Mouse (Mus musculus): ENCODE data around the gene U2af1l4. TPM values are rescaled to one million over a fixed set of nuclear protein-coding genes. Genes with fewer than 3 reads are reported as not detected.
A peak's percentile ranks its signal among the peaks of the same experiment; 100 is the strongest.

Gene U2af1l4
- 72.3 TPM for polyA plus RNA-seq (2012; fragmentation: generic; extraction: Trizol)

- H3K4me2 ChIP-seq (ENCODE audit: low read depth): peak within 1 kb of the TSS; percentile 81
- TF ChIP-seq SRF (IDR thresholded peaks at IDR 0.05; ENCODE audit: control insufficient read depth, insufficient read length, low read depth): no peak
- TF ChIP-seq REST (IDR thresholded peaks at IDR 0.05; ENCODE audit: insufficient read depth, insufficient read length): no peak
- TF ChIP-seq POLR2A (IDR thresholded peaks at IDR 0.05; ENCODE audit: insufficient read length, low read depth): peak; percentile 27
- peaks cover 18% of the 10 kb centered on the region for H3K79me2 ChIP-seq (ENCODE audit: control insufficient read depth, insufficient read depth)
- peak within 1 kb of the TSS; percentile 50 for H3ac ChIP-seq (ENCODE audit: control insufficient read depth, insufficient read length)
- H3K27me3 ChIP-seq (ENCODE audit: control insufficient read depth, insufficient read depth, insufficient read length): no peaks in the 10 kb centered on the region
- peak within 1 kb of the TSS; percentile 86 for H3K4me3 ChIP-seq
- peaks cover 2% of the 10 kb centered on the region for H3K36me3 ChIP-seq (ENCODE audit: control insufficient read depth, insufficient read depth)
These were observed at the start of gene U2af1l4, which contains the start of the genes Gm49396 and Psenen for GRCm38 (mm10) chr7:30563117-30563905. TSS of gene U2af1l4 (plus strand) at chr7:30563301. TSS of gene Gm49396 (plus strand) at chr7:30563344. TSS of gene Psenen (minus strand) at chr7:30563627.

- TF ChIP-seq REST (IDR thresholded peaks at IDR 0.05; ENCODE audit: insufficient read depth, insufficient read length): no peak
- TF ChIP-seq TCF12 (IDR thresholded peaks at IDR 0.05; ENCODE audit: insufficient read depth, poor library complexity, severe bottlenecking): no peak
- TF ChIP-seq CEBPB (IDR thresholded peaks at IDR 0.05; ENCODE audit: insufficient read depth, poor library complexity, severe bottlenecking): no peak
- TF ChIP-seq MYOD1 (IDR thresholded peaks at IDR 0.05; ENCODE audit: control insufficient read depth in 1 of 3, insufficient read length in 2 of 3, low read depth in 2 of 3): no peak
- no peak for TF ChIP-seq USF1 (IDR thresholded peaks at IDR 0.05; ENCODE audit: low read depth)
- TF ChIP-seq TCF3 (IDR thresholded peaks at IDR 0.05; ENCODE audit: insufficient read length, low read depth): no peak
- no peak for TF ChIP-seq E2F4 (IDR thresholded peaks at IDR 0.05; ENCODE audit: insufficient read depth)
- TF ChIP-seq POLR2A (IDR thresholded peaks at IDR 0.05; ENCODE audit: insufficient read length, low read depth): no peak
- TF ChIP-seq POLR2AphosphoS2 (IDR thresholded peaks at IDR 0.05; ENCODE audit: insufficient read length, low read depth): no peak
- TF ChIP-seq MYOG (IDR thresholded peaks at IDR 0.05; ENCODE audit: control insufficient read depth in 1 of 3, insufficient read depth in 1 of 3, insufficient read length in 2 of 3, low read depth in 2 of 3): no peak
- TF ChIP-seq MAX (IDR thresholded peaks at IDR 0.05; ENCODE audit: low read depth): no peak
- TF ChIP-seq SRF (IDR thresholded peaks at IDR 0.05; ENCODE audit: control insufficient read depth, insufficient read length, low read depth): no peak
- no peak overlapping the region for H3K4me2 ChIP-seq (ENCODE audit: low read depth)
These were observed 47.9 kb upstream of the U2af1l4 start for GRCm38 (mm10) chr7:30515003-30515760.

GRCm38 (mm10) chr7:30518325-30518724 is 44.8 kb upstream of the U2af1l4 start:
- TF ChIP-seq MAX (IDR thresholded peaks at IDR 0.05; ENCODE audit: low read depth) (no peak), TCF12 (IDR thresholded peaks at IDR 0.05; ENCODE audit: insufficient read depth, poor library complexity, severe bottlenecking) (no peak), CEBPB (IDR thresholded peaks at IDR 0.05; ENCODE audit: insufficient read depth, poor library complexity, severe bottlenecking) (no peak), POLR2A (IDR thresholded peaks at IDR 0.05; ENCODE audit: insufficient read length, low read depth) (no peak), REST (IDR thresholded peaks at IDR 0.05; ENCODE audit: insufficient read depth, insufficient read length) (no peak), MYOG (IDR thresholded peaks at IDR 0.05; ENCODE audit: control insufficient read depth in 1 of 3, insufficient read depth in 1 of 3, insufficient read length in 2 of 3, low read depth in 2 of 3) (no peak), POLR2AphosphoS2 (IDR thresholded peaks at IDR 0.05; ENCODE audit: insufficient read length, low read depth) (no peak), SRF (IDR thresholded peaks at IDR 0.05; ENCODE audit: control insufficient read depth, insufficient read length, low read depth) (no peak), TCF3 (IDR thresholded peaks at IDR 0.05; ENCODE audit: insufficient read length, low read depth) (no peak), E2F4 (IDR thresholded peaks at IDR 0.05; ENCODE audit: insufficient read depth) (no peak), MYOD1 (IDR thresholded peaks at IDR 0.05; ENCODE audit: control insufficient read depth in 1 of 3, insufficient read length in 2 of 3, low read depth in 2 of 3) (no peak), USF1 (IDR thresholded peaks at IDR 0.05; ENCODE audit: low read depth) (no peak)
- no peak overlapping the region for H3K4me3 ChIP-seq
- no peak overlapping the region for H3ac ChIP-seq (ENCODE audit: control insufficient read depth, insufficient read length)

More at GRCm38 (mm10) chr7:30515003-30515760, 47.9 kb upstream of the U2af1l4 start:
- Histone ChIP-seq H3K79me2 (ENCODE audit: control insufficient read depth, insufficient read depth) (no peaks in the 10 kb centered on the region), H3K4me3 (no peak overlapping the region), H3ac (ENCODE audit: control insufficient read depth, insufficient read length) (no peak overlapping the region), H3K27me3 (ENCODE audit: control insufficient read depth, insufficient read depth, insufficient read length) (peaks cover 19% of the 10 kb centered on the region), H3K36me3 (ENCODE audit: control insufficient read depth, insufficient read depth) (no peaks in the 10 kb centered on the region)

GRCm38 (mm10) chr7:30520396-30520795 is 42.7 kb upstream of the U2af1l4 start:
- no peak overlapping the region for H3K4me2 ChIP-seq (ENCODE audit: low read depth)
- no peak overlapping the region for H3K4me3 ChIP-seq
- H3K79me2 ChIP-seq (ENCODE audit: control insufficient read depth, insufficient read depth): no peaks in the 10 kb centered on the region
- no peak overlapping the region for H3ac ChIP-seq (ENCODE audit: control insufficient read depth, insufficient read length)
- TF ChIP-seq POLR2AphosphoS2 (IDR thresholded peaks at IDR 0.05; ENCODE audit: insufficient read length, low read depth) (peak; percentile 90), MYOD1 (IDR thresholded peaks at IDR 0.05; ENCODE audit: control insufficient read depth in 1 of 3, insufficient read length in 2 of 3, low read depth in 2 of 3) (no peak)
- H3K36me3 ChIP-seq (ENCODE audit: control insufficient read depth, insufficient read depth): no peaks in the 10 kb centered on the region
- H3K27me3 ChIP-seq (ENCODE audit: control insufficient read depth, insufficient read depth, insufficient read length): no peaks in the 10 kb centered on the region

More at GRCm38 (mm10) chr7:30518325-30518724, 44.8 kb upstream of the U2af1l4 start:
- Histone ChIP-seq H3K27me3 (ENCODE audit: control insufficient read depth, insufficient read depth, insufficient read length) (peaks cover 11% of the 10 kb centered on the region), H3K36me3 (ENCODE audit: control insufficient read depth, insufficient read depth) (no peaks in the 10 kb centered on the region), H3K79me2 (ENCODE audit: control insufficient read depth, insufficient read depth) (no peaks in the 10 kb centered on the region), H3K4me2 (ENCODE audit: low read depth) (no peak overlapping the region)

Measured in myocyte (in vitro differentiated cells).